Mouse (Mus musculus): Measurements from ENCODE around the gene Dnph1. TPM values are rescaled to one million over a fixed set of nuclear protein-coding genes. Genes with fewer than 3 reads are reported as not detected.

Gene Dnph1
- total RNA-seq, 2 experiments from 2014 or later = 4.9 to 5.2 TPM

Other genes with a start within 250 kb of the Dnph1 start
- gene Polr1c, start 248.7 kb upstream of the Dnph1 start, total RNA-seq (2021) = 10 to 100 TPM; 18.5 to 21.8 TPM
- 10 to 100 TPM; 53.6 to 66.6 TPM for gene Yipf3, start 248.6 kb upstream of the Dnph1 start, total RNA-seq (2021)
- gene Lrrc73, start 243.2 kb upstream of the Dnph1 start, total RNA-seq (2021) = under 1 TPM; 0.54 to 0.79 TPM
- 10 to 100 TPM; 42.3 to 64.0 TPM for gene Tjap1, start 213.7 kb upstream of the Dnph1 start, total RNA-seq (2021)
- under 1 TPM; 0.35 to 0.79 TPM for gene Dlk2, start 199.3 kb upstream of the Dnph1 start, total RNA-seq (2021)
- gene Abcc10, start 168.4 kb upstream of the Dnph1 start, total RNA-seq (2021) = 1 to 10 TPM; 3.5 to 4.2 TPM
- gene Zfp318, start 113.0 kb upstream of the Dnph1 start, total RNA-seq (2021) = 10 to 100 TPM; 17.5 to 24.1 TPM
- 1 to 10 TPM; 1.9 to 2.0 TPM for gene Crip3, start 67.8 kb upstream of the Dnph1 start, total RNA-seq (2021)
- under 1 TPM in 1 of 2 experiments, not detected in 1; 0.36 TPM for gene Slc22a7, start 58.3 kb upstream of the Dnph1 start, total RNA-seq (2021)
- gene Ttbk1, start 9.0 kb upstream of the Dnph1 start, total RNA-seq (2021) = 1 to 10 TPM; 3.9 to 4.5 TPM
- 10 to 100 TPM; 11.3 to 11.5 TPM for gene Cul9, start 49.7 kb downstream of the Dnph1 start, total RNA-seq (2021)
- gene Srf, start 59.5 kb downstream of the Dnph1 start, total RNA-seq (2021) = 10 to 100 TPM; 66.9 to 75.5 TPM
- 10 to 100 TPM; 12.6 to 19.3 TPM for gene Ptk7, start 132.8 kb downstream of the Dnph1 start, total RNA-seq (2021)
- 10 to 100 TPM; 18.7 to 19.5 TPM for gene Klc4, start 149.3 kb downstream of the Dnph1 start, total RNA-seq (2021)
- 100 to 1,000 TPM; 101 to 117 TPM for gene Mrpl2, start 149.5 kb downstream of the Dnph1 start, total RNA-seq (2021)
- 10 to 100 TPM; 39.8 to 50.5 TPM for gene Cul7, start 153.6 kb downstream of the Dnph1 start, total RNA-seq (2021)
- gene Rrp36, start 177.6 kb downstream of the Dnph1 start, total RNA-seq (2021) = 10 to 100 TPM; 12.8 to 18.2 TPM
- 10 to 100 TPM; 70.0 to 81.0 TPM for gene Mea1, start 182.1 kb downstream of the Dnph1 start, total RNA-seq (2021)
- gene Klhdc3, start 184.2 kb downstream of the Dnph1 start, total RNA-seq (2021) = 100 to 1,000 TPM; 183 to 187 TPM
- 10 to 100 TPM; 37.0 to 40.6 TPM for gene Ppp2r5d, start 208.4 kb downstream of the Dnph1 start, total RNA-seq (2021)
- 10 to 100 TPM; 10.7 to 13.3 TPM for gene Pex6, start 214.8 kb downstream of the Dnph1 start, total RNA-seq (2021)
- under 1 TPM; 0.38 to 0.68 TPM for gene Gnmt, start 232.5 kb downstream of the Dnph1 start, total RNA-seq (2021)